ENCODE assay signal across 9 mouse cellular contexts in the genomic region with DNA sequence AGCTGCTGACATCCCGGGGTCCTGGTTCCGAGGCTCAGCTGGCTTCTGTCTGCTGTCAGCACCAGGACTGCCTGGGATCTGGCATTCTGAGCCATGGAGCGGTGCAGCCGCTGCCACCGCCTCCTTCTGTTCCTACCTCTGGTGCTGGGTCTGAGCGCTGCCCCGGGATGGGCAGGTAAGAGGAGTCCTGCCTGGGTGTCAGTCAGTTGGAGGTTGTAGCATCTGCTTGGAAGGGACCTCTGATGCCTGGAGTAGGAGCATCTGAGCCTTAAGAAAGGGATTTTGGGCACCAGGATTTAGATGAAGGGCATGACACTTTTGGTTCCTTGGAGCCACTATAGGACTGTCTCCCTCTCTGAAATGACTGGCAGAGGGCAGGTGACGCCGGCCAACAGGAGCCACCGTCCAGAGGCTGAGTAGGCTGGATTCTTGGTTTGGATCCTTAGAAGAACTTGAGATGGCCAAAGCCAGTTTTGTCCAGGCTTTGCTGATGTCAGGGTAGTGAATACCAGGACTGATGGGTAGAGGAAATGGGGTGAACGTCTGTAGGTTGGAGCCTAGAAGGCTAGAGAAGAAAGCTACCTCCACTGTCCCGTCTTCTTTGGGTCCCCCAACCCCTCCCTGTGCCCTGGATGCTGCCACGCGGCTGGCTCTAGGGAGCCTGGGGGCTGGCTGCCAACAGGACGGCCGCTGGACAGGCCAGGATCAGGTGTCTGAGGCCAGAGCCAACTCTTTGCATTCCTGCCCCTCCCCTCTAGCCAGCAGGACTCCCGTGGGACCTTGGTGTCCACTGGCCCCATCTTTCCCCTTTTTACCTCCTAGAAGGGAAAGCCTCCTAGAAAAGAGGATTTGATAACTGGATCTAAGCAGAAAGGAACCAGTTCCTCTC. TPM values are rescaled to one million over a fixed set of nuclear protein-coding genes. Genes with fewer than 3 reads are reported as not detected.
DNase-seq lines count a peak whose midpoint lies in the region; ATAC-seq and TF ChIP-seq lines count a peak whose summit lies in the region.
"Had no signal": no experiment of that assay in that cellular context is flagged by ENCODE, and none has a peak within 500 bp of the region (broad histone marks: within the 10 kb centered on the region; RNA-seq: fewer than 3 reads in every experiment).

No protein-coding gene starts in this region.

- peak overlapping the region; percentile 31; the same call in 1 of the 2 replicates for H3K9ac ChIP-seq in embryonic facial prominence, embryonic 15.5 days
- H3K9ac ChIP-seq in midbrain, embryonic 12.5 days (replicated peaks), result peak overlapping the region; percentile 35

- no peaks in the 10 kb centered on the region for H3K9me3 ChIP-seq in embryonic facial prominence, embryonic 15.5 days (replicated peaks)
- no peaks in the 10 kb centered on the region for H3K9me3 ChIP-seq in midbrain, embryonic 12.5 days

- peak; percentile 33 for DNase-seq in kidney, adult 2 months
- DNase-seq in kidney, adult 11 months, result no peak
- peak; percentile 82 for DNase-seq in MN1 (ENCODE audit: low spot score)
- peak; percentile 69 to 76 for DNase-seq in heart, postnatal 10 days
- no peak for DNase-seq in urinary bladder, adult 18-20 months (ENCODE audit: low spot score in 2 of 2)
- DNase-seq in lung, postnatal 36 days, result no peak

- H3K36me3 ChIP-seq in kidney, adult 2 months (ENCODE audit: control insufficient read depth, insufficient read depth, low read length), result peaks cover 2% of the 10 kb centered on the region; the same call in 1 of the 2 replicates
- H3K36me3 ChIP-seq in embryonic facial prominence, embryonic 15.5 days, result peaks cover 28% of the 10 kb centered on the region
- peaks cover 31% of the 10 kb centered on the region for H3K36me3 ChIP-seq in midbrain, embryonic 12.5 days

- no peak overlapping the region for H3K4me3 ChIP-seq in kidney, adult 2 months (ENCODE audit: insufficient read depth, low read depth, low read length)
- H3K4me3 ChIP-seq in embryonic facial prominence, embryonic 15.5 days (replicated peaks), result peak overlapping the region; percentile 33
- peak overlapping the region; percentile 19 for H3K4me3 ChIP-seq in midbrain, embryonic 12.5 days

- WGBS in kidney, adult 2 months, result 9% methylated on average over 17 of the region's 17 CpGs
- 17% methylated on average over 17 of the region's 17 CpGs for WGBS in embryonic facial prominence, embryonic 15.5 days
- 36% methylated on average over 17 of the region's 17 CpGs for WGBS in midbrain, embryonic 12.5 days

- H3K4me1 ChIP-seq in kidney, adult 2 months (ENCODE audit: control insufficient read depth, insufficient read depth, low read length), result no peaks in the 10 kb centered on the region
- peaks cover 30% of the 10 kb centered on the region for H3K4me1 ChIP-seq in embryonic facial prominence, embryonic 15.5 days
- peaks cover 35% of the 10 kb centered on the region for H3K4me1 ChIP-seq in midbrain, embryonic 12.5 days

- no peaks in the 10 kb centered on the region for H3K27me3 ChIP-seq in kidney, adult 2 months (replicated peaks; ENCODE audit: control insufficient read depth, insufficient read depth, low read length)
- peaks cover 38% of the 10 kb centered on the region for H3K27me3 ChIP-seq in embryonic facial prominence, embryonic 15.5 days
- peaks cover 22% of the 10 kb centered on the region for H3K27me3 ChIP-seq in midbrain, embryonic 12.5 days

- H3K4me2 ChIP-seq in embryonic facial prominence, embryonic 15.5 days (replicated peaks), result peak overlapping the region; percentile 44; the same call in 1 of the 2 replicates
- H3K4me2 ChIP-seq in midbrain, embryonic 12.5 days (replicated peaks), result peak overlapping the region; percentile 47

- no peak for TF ChIP-seq CTCF in kidney, adult 2 months (conservative IDR thresholded peaks at IDR 0.05; ENCODE audit: insufficient read depth, insufficient read length, low read depth, low read length)

- intact Hi-C loops in heart, postnatal 10 days (cut with DNase I), result no loop called here

- ATAC-seq in embryonic facial prominence, embryonic 15.5 days (ENCODE audit: insufficient number of reproducible peaks, low FRiP score, low TSS enrichment, low read depth), result no peak
- ATAC-seq in midbrain, embryonic 12.5 days (ENCODE audit: low FRiP score, low read depth), result no peak
- ATAC-seq: Patski had no signal

- TF ChIP-seq POLR2A in kidney, adult 2 months (IDR thresholded peaks at IDR 0.05; ENCODE audit: low read depth, low read length), result no peak

- H3K27ac ChIP-seq in kidney, adult 2 months (ENCODE audit: insufficient read depth, low read depth, low read length), result no peak overlapping the region
- peak overlapping the region; percentile 44 for H3K27ac ChIP-seq in embryonic facial prominence, embryonic 15.5 days (replicated peaks)
- H3K27ac ChIP-seq in midbrain, embryonic 12.5 days (replicated peaks), result no peak overlapping the region

RNA-seq across cellular contexts. Expression of a gene that starts 0.6 kb away (rescaled TPM):
- 0.35 and 0.39 TPM in 2 replicates for polyA plus RNA-seq in kidney, adult 2 months (2012; rRNA removed)
- polyA plus RNA-seq in embryonic facial prominence, embryonic 15.5 days (2015; fragmentation: Nextera tagmentation; extraction: Ambion mirVana), result 53.2 and 64.3 TPM in 2 replicates
- 1 to 10 TPM; 1.5 to 1.8 TPM for total RNA-seq in heart, postnatal 10 days (2021)
- polyA plus RNA-seq in midbrain, embryonic 12.5 days (2016; fragmentation: Nextera tagmentation; extraction: Ambion mirVana), result 2.3 and 4.0 TPM in 2 replicates

RNA-seq across cellular contexts. Expression of a gene that starts 8.2 kb away (rescaled TPM):
- polyA plus RNA-seq in kidney, adult 2 months (2012; rRNA removed), result 49.3 and 59.2 TPM in 2 replicates
- polyA plus RNA-seq in embryonic facial prominence, embryonic 15.5 days (2015; fragmentation: Nextera tagmentation; extraction: Ambion mirVana), result 53.0 and 54.6 TPM in 2 replicates
- total RNA-seq in heart, postnatal 10 days (2021), result 10 to 100 TPM; 45.4 to 46.7 TPM
- polyA plus RNA-seq in midbrain, embryonic 12.5 days (2016; fragmentation: Nextera tagmentation; extraction: Ambion mirVana), result 68.0 and 68.4 TPM in 2 replicates

RNA-seq across cellular contexts. Expression of a gene that starts 8.3 kb away (rescaled TPM):
- polyA plus RNA-seq in kidney, adult 2 months (2012; rRNA removed), result 90.4 and 106 TPM in 2 replicates
- polyA plus RNA-seq in embryonic facial prominence, embryonic 15.5 days (2015; fragmentation: Nextera tagmentation; extraction: Ambion mirVana), result 229 and 234 TPM in 2 replicates
- 10 to 100 TPM; 81.7 to 84.4 TPM for total RNA-seq in heart, postnatal 10 days (2021)
- polyA plus RNA-seq in midbrain, embryonic 12.5 days (2016; fragmentation: Nextera tagmentation; extraction: Ambion mirVana), result 180 and 184 TPM in 2 replicates

RNA-seq across cellular contexts. Expression of a gene that starts 11.9 kb away (rescaled TPM):
- polyA plus RNA-seq in kidney, adult 2 months (2012; rRNA removed), result 165 and 208 TPM in 2 replicates
- 54.1 and 57.4 TPM in 2 replicates for polyA plus RNA-seq in embryonic facial prominence, embryonic 15.5 days (2015; fragmentation: Nextera tagmentation; extraction: Ambion mirVana)
- 10 to 100 TPM; 80.8 to 88.1 TPM for total RNA-seq in heart, postnatal 10 days (2021)
- 110 and 131 TPM in 2 replicates for polyA plus RNA-seq in midbrain, embryonic 12.5 days (2016; fragmentation: Nextera tagmentation; extraction: Ambion mirVana)

RNA-seq across cellular contexts. Expression of a gene that starts 15.3 kb away (rescaled TPM):
- 30.4 and 36.3 TPM in 2 replicates for polyA plus RNA-seq in kidney, adult 2 months (2012; rRNA removed)
- 26.0 and 26.9 TPM in 2 replicates for polyA plus RNA-seq in embryonic facial prominence, embryonic 15.5 days (2015; fragmentation: Nextera tagmentation; extraction: Ambion mirVana)
- 10 to 100 TPM; 16.5 to 17.6 TPM for total RNA-seq in heart, postnatal 10 days (2021)
- polyA plus RNA-seq in midbrain, embryonic 12.5 days (2016; fragmentation: Nextera tagmentation; extraction: Ambion mirVana), result 25.2 and 27.0 TPM in 2 replicates

Comparison
In these comparisons a context has a peak if more than half of its experiments do, and no peak if none do; other contexts are left out.
1. DNase-seq: peak in kidney, adult 2 months (single experiment), MN1 (single experiment) and heart, postnatal 10 days (2 of 2); none in kidney, adult 11 months (single experiment), urinary bladder, adult 18-20 months (0 of 2) and lung, postnatal 36 days (single experiment).
2. RNA of a gene that starts 0.6 kb away (polyA plus RNA-seq): 53.2 to 64.3 TPM in embryonic facial prominence, embryonic 15.5 days; 2.3 to 4.0 TPM in midbrain, embryonic 12.5 days and 0.35 to 0.39 TPM in kidney, adult 2 months; every median in the first group is over 10 times any median in the second.